Mouse (Mus musculus) layer of hippocampus, adult 2 months (tissue): ENCODE measurements around the gene H2-DMa. TPM values are rescaled to one million over a fixed set of nuclear protein-coding genes. Genes with fewer than 3 reads are reported as not detected.

Experiments used
- DNase-seq, 2 experiments: peaks; one replicate each; pipeline ENCODE4 v3.0.0; 2022; ENCODE audit warnings: low spot score in 2 of 2
- H3K27ac ChIP-seq: fragments of 200-600 bp; 2 replicates; pipeline ENCODE4 v1.8.1; 2022
- H3K4me3 ChIP-seq: fragments of 200-600 bp; 2 replicates; pipeline ENCODE4 v1.8.1; 2022; ENCODE audit warnings: mild to moderate bottlenecking
- CTCF ChIP-seq: fragments of 200-600 bp; conservative IDR thresholded peaks from 2 replicates; pipeline ENCODE4 v1.8.1; 2022; ENCODE audit warnings: antibody characterized with exemption, mild to moderate bottlenecking, moderate library complexity
- total RNA-seq, 2 experiments: library from RNA; stranded (reverse); gene quantifications; 2 replicates each; pipeline ENCODE4 v1.2.3; 2021

Gene H2-DMa
- total RNA-seq, 2 experiments from 2014 or later: 26.2 to 33.1 TPM

- Histone ChIP-seq H3K27ac (no peak overlapping the region), H3K4me3 (no peak overlapping the region)
- DNase-seq: no peak
- no peak for TF ChIP-seq CTCF
Observed at GRCm38 (mm10) chr17:34093199-34093874, 26.0 kb upstream of the H2-DMa start.

- TF ChIP-seq CTCF: no peak
- DNase-seq: no peak
- no peak overlapping the region for H3K4me3 ChIP-seq
- H3K27ac ChIP-seq: no peak overlapping the region
Observed at GRCm38 (mm10) chr17:34094283-34095035, 24.9 kb upstream of the H2-DMa start.

- no peak for TF ChIP-seq CTCF
- H3K27ac ChIP-seq: no peak overlapping the region
- no peak overlapping the region for H3K4me3 ChIP-seq
- no peak for DNase-seq
Observed at GRCm38 (mm10) chr17:34096497-34097010, 22.8 kb upstream of the H2-DMa start.

- Histone ChIP-seq H3K4me3 (no peak overlapping the region), H3K27ac (no peak overlapping the region)
- no peak for TF ChIP-seq CTCF
- DNase-seq: no peak
Observed at GRCm38 (mm10) chr17:34097272-34097671, 22.1 kb upstream of the H2-DMa start.

- TF ChIP-seq CTCF: no peak
Observed at GRCm38 (mm10) chr17:34098709-34099479, 20.4 kb upstream of the H2-DMa start.

GRCm38 (mm10) chr17:34099531-34099930 is 19.8 kb upstream of the H2-DMa start:
- Histone ChIP-seq H3K4me3 (no peak overlapping the region), H3K27ac (no peak overlapping the region)
- TF ChIP-seq CTCF: no peak
- no peak for DNase-seq

More at GRCm38 (mm10) chr17:34098709-34099479, 20.4 kb upstream of the H2-DMa start:
- no peak for DNase-seq
- H3K4me3 ChIP-seq: no peak overlapping the region
- H3K27ac ChIP-seq: no peak overlapping the region

- no peak for DNase-seq
- no peak for TF ChIP-seq CTCF
- H3K4me3 ChIP-seq: no peak overlapping the region
- no peak overlapping the region for H3K27ac ChIP-seq
Observed at GRCm38 (mm10) chr17:34101185-34101584, 18.2 kb upstream of the H2-DMa start.

- H3K27ac ChIP-seq: no peak overlapping the region
Observed at GRCm38 (mm10) chr17:34101604-34102032, 17.7 kb upstream of the H2-DMa start.

GRCm38 (mm10) chr17:34102831-34103230 is 16.5 kb upstream of the H2-DMa start:
- TF ChIP-seq CTCF: no peak
- Histone ChIP-seq H3K27ac (no peak overlapping the region), H3K4me3 (no peak overlapping the region)
- no peak for DNase-seq

More at GRCm38 (mm10) chr17:34101604-34102032, 17.7 kb upstream of the H2-DMa start:
- TF ChIP-seq CTCF: peak; percentile 97
- H3K4me3 ChIP-seq: peak overlapping the region; percentile 43
- DNase-seq: peak; percentile 72 to 95

- H3K4me3 ChIP-seq: no peak overlapping the region
- H3K27ac ChIP-seq: no peak overlapping the region
- no peak for TF ChIP-seq CTCF
- no peak for DNase-seq
Observed at GRCm38 (mm10) chr17:34104804-34105203, 14.5 kb upstream of the H2-DMa start.

GRCm38 (mm10) chr17:34106555-34106954 is 12.8 kb upstream of the H2-DMa start:
- H3K27ac ChIP-seq: no peak overlapping the region
- TF ChIP-seq CTCF: no peak
- H3K4me3 ChIP-seq: no peak overlapping the region
- DNase-seq: no peak

- TF ChIP-seq CTCF: no peak
- DNase-seq: no peak
- Histone ChIP-seq H3K4me3 (no peak overlapping the region), H3K27ac (no peak overlapping the region)
Observed at GRCm38 (mm10) chr17:34107109-34107867, 12.1 kb upstream of the H2-DMa start.
